Mouse (Mus musculus) small intestine, adult 2 months (tissue): ENCODE measurements at regions not wholly inside any gene's neighbourhood (a gene's known extent, or its start where the extent isn't known, plus 50 kb on each side); places are given as distances from the start of the nearest gene placed in this dataset.

Experiments
- CTCF ChIP-seq: fragments of 200-500 bp; IDR thresholded peaks from 2 replicates; pipeline ENCODE4 v1.5.1; 2012; ENCODE audit warnings: low read depth, mild to moderate bottlenecking, control low read depth, inconsistent platforms, low read length, moderate library complexity, mixed read lengths; ENCODE audit not compliant: insufficient replicate concordance, insufficient read length; ENCODE audit errors: extremely low read depth
- POLR2A ChIP-seq: fragments of 200-500 bp; IDR thresholded peaks from 2 replicates; pipeline ENCODE4 v1.6.1; 2012; ENCODE audit warnings: low read depth, mild to moderate bottlenecking, control low read depth, inconsistent platforms, low read length, moderate library complexity

DNA sequence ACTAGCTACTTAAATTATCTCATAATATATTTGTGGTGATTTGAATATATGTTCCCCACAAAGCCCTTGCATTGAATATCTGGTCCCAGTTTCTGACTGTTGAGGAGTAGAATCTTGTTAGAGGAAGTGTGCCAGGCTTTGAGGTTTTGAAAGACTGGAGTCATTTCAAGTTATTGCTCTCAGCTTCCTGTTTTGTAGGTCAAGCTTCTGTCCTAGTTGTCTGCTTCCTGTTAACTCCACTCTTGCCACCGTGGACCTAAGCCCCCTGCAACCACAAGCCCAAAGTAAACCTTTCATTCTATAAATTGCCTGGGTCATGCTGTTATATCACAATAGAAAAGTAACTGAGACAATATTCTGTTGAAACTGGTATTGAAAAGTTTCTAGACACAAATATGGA, 1232.3 kb upstream of the Lrrc6 start:
- TF ChIP-seq CTCF = no peak
- TF ChIP-seq POLR2A = no peak
